Mouse (Mus musculus) CH12.LX (cell line): ENCODE data around the gene St6galnac6.

ENCODE experiments used
- BHLHE40 ChIP-seq: IDR thresholded peaks from 2 replicates; pipeline ENCODE4 v1.6.1; 2011; ENCODE audit warnings: mild to moderate bottlenecking, low read depth, low read length, improper control_type of control experiment
- CTCF ChIP-seq, 2 experiments: IDR thresholded peaks in 1 of 2; conservative IDR thresholded peaks in 1 of 2; 2 replicates each; pipeline ENCODE4 v1.5.1; 2011 to 2012; ENCODE audit warnings: low read depth in 2 of 2, low read length in 2 of 2, improper control_type of control experiment in 1 of 2, inconsistent platforms in 1 of 2, mild to moderate bottlenecking in 1 of 2, moderate library complexity in 1 of 2
- EP300 ChIP-seq: IDR thresholded peaks from 2 replicates; pipeline ENCODE4 v1.6.1; 2011; ENCODE audit warnings: low read length, improper control_type of control experiment
- ETS1 ChIP-seq: conservative IDR thresholded peaks from 2 replicates; pipeline ENCODE4 v1.6.1; 2012; ENCODE audit warnings: low read depth, mild to moderate bottlenecking, inconsistent platforms, low read length, improper control_type of control experiment, moderate library complexity
- JUN ChIP-seq: IDR thresholded peaks from 2 replicates; pipeline ENCODE4 v1.6.1; 2011; ENCODE audit warnings: low read depth, mild to moderate bottlenecking, low read length, improper control_type of control experiment, moderate library complexity; ENCODE audit not compliant: insufficient read depth
- JUND ChIP-seq: conservative IDR thresholded peaks from 2 replicates; pipeline ENCODE4 v1.6.1; 2011; ENCODE audit warnings: low read depth, low read length, improper control_type of control experiment
- MAFK ChIP-seq: IDR thresholded peaks from 2 replicates; pipeline ENCODE4 v1.6.1; 2011; ENCODE audit warnings: low read length, improper control_type of control experiment; ENCODE audit not compliant: insufficient replicate concordance
- MEF2A ChIP-seq: IDR thresholded peaks from 2 replicates; pipeline ENCODE4 v1.6.1; 2014; ENCODE audit warnings: low read depth, mild to moderate bottlenecking, inconsistent platforms, low read length, improper control_type of control experiment, borderline replicate concordance
- NELFE ChIP-seq: IDR thresholded peaks from 2 replicates; pipeline ENCODE4 v1.6.1; 2011; ENCODE audit warnings: low read depth, low read length, improper control_type of control experiment
- POLR2A ChIP-seq: IDR thresholded peaks from 2 replicates; pipeline ENCODE4 v1.6.1; 2011; ENCODE audit warnings: low read depth, mild to moderate bottlenecking, improper control_type of control experiment, low read length
- RCOR1 ChIP-seq: conservative IDR thresholded peaks from 2 replicates; pipeline ENCODE4 v1.6.1; 2012; ENCODE audit warnings: low read depth, mild to moderate bottlenecking, inconsistent platforms, low read length, improper control_type of control experiment
- SIN3A ChIP-seq: IDR thresholded peaks from 2 replicates; pipeline ENCODE4 v1.6.1; 2012; ENCODE audit warnings: low read length, improper control_type of control experiment, inconsistent platforms
- TCF12 ChIP-seq: IDR thresholded peaks from 2 replicates; pipeline ENCODE4 v1.6.1; 2014; ENCODE audit warnings: low read depth, mild to moderate bottlenecking, inconsistent platforms, low read length, improper control_type of control experiment

- TF ChIP-seq JUND (no peak), CTCF (conservative IDR thresholded peaks at IDR 0.05 in 1 of 2, IDR thresholded peaks at IDR 0.05 in 1 of 2; ENCODE audit: low read depth in 2 of 2, low read length in 2 of 2) (no peak), EP300 (no peak), MEF2A (no peak), POLR2A (no peak), TCF12 (no peak), JUN (no peak), SIN3A (no peak), BHLHE40 (no peak), RCOR1 (no peak), MAFK (no peak), ETS1 (no peak), NELFE (no peak)
These were observed 62.1 kb downstream of the St6galnac6 start for GRCm38 (mm10) chr2:32661509-32662107.
